Mouse (Mus musculus) hindbrain, embryonic 12.5 days (tissue): ENCODE results near the gene Gm14214. TPM values are rescaled to one million over a fixed set of nuclear protein-coding genes. Genes with fewer than 3 reads are reported as not detected.

Experiments
- polyA plus RNA-seq: library from polyadenylated mRNA; unstranded; fragments of >200 nt; fragmentation: Nextera tagmentation; extraction: Ambion mirVana; gene quantifications from 2 replicates; pipeline ENCODE4 v1.2.1, GENCODE M21; 2016

Gm14214 gene
- polyA plus RNA-seq, 1 experiment from 2014 or later = not detected

Other genes with a start within 250 kb of the Gm14214 start
- gene 1700003F12Rik, start 222.9 kb downstream of the Gm14214 start, polyA plus RNA-seq = 1.4 and 3.2 TPM in 2 replicates
- 0.92 and 0.96 TPM in 2 replicates for gene Actl10, start 218.3 kb downstream of the Gm14214 start, polyA plus RNA-seq
- 11.6 and 12.3 TPM in 2 replicates for gene Necab3, start 211.1 kb downstream of the Gm14214 start, polyA plus RNA-seq
- gene E2f1, start 200.1 kb downstream of the Gm14214 start, polyA plus RNA-seq = 25.0 and 30.7 TPM in 2 replicates
- gene Pxmp4, start 166.3 kb downstream of the Gm14214 start, polyA plus RNA-seq = 14.1 and 14.3 TPM in 2 replicates
- gene Zfp341, start 156.7 kb downstream of the Gm14214 start, polyA plus RNA-seq = 1.1 and 1.3 TPM in 2 replicates
- not detected in 2 replicates for gene 4930519P11Rik, start 156.6 kb downstream of the Gm14214 start, polyA plus RNA-seq
- 26.6 and 28.4 TPM in 2 replicates for gene Chmp4b, start 118.3 kb downstream of the Gm14214 start, polyA plus RNA-seq
- 34.1 and 37.7 TPM in 2 replicates for gene Raly, start 21.1 kb upstream of the Gm14214 start, polyA plus RNA-seq
- 1.7 and 3.0 TPM in 2 replicates for gene a, start 21.4 kb upstream of the Gm14214 start, polyA plus RNA-seq
- 93.1 and 98.1 TPM in 2 replicates for gene Eif2s2, start 122.9 kb upstream of the Gm14214 start, polyA plus RNA-seq
- gene Gm14226, start 248.2 kb upstream of the Gm14214 start, polyA plus RNA-seq = 0.62 and 0.95 TPM in 2 replicates